Mouse (Mus musculus) spleen, postnatal 4 days (tissue): ENCODE data around the gene Gm49388.

Experiments
- DNase-seq, 2 experiments: peaks; one replicate each; pipeline ENCODE4 v3.0.0; 2022; ENCODE audit warnings: low spot score in 2 of 2

Gm49388 gene

GRCm38 (mm10) chr7:127840886-127841285, 55.5 kb downstream of the Gm49388 start:
- peak; percentile 48 to 78 for DNase-seq

GRCm38 (mm10) chr7:127841340-127842000, 56.1 kb downstream of the Gm49388 start:
- peak; percentile 87 to 93 for DNase-seq

GRCm38 (mm10) chr7:127842001-127842718, 56.8 kb downstream of the Gm49388 start:
- peak; percentile 76 to 88 for DNase-seq

GRCm38 (mm10) chr7:127849973-127850875, 64.8 kb downstream of the Gm49388 start:
- no peak for DNase-seq

GRCm38 (mm10) chr7:127850906-127851305, 65.5 kb downstream of the Gm49388 start:
- DNase-seq, result no peak
